ENCODE assay signal across 9 mouse cellular contexts in the genomic region with DNA sequence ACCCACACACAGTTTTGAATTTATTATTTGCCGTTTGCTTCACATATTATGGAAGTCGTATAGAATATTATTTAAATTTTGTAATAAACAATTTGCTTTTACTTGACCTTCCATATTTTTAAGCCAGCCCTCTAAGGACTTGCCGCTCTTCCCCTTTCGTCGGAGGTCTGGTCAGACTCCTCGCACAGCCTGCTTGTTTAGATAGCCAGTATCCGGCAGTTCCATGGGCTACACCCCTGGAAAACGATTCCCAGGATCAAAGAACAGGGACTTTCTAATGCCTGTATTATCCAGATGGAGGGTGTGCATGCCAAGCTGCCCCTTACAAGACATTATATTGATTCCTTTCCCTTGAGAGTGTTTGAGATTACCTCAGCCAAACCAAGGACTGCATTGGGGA.
DNase-seq lines count a peak whose midpoint lies in the region; ATAC-seq lines count a peak whose summit lies in the region.
"Had no signal": no experiment of that assay in that cellular context is flagged by ENCODE, and none has a peak within 500 bp of the region (broad histone marks: within the 10 kb centered on the region; RNA-seq: fewer than 3 reads in every experiment).

No protein-coding gene starts in this region.

- H3K27me3 ChIP-seq in hindbrain, embryonic 10.5 days (ENCODE audit: insufficient read depth, poor library complexity, severe bottlenecking) = no peaks in the 10 kb centered on the region
- H3K27me3 ChIP-seq in hindbrain, embryonic 11.5 days (ENCODE audit: control insufficient read depth, insufficient read depth, low read length) = no peaks in the 10 kb centered on the region
- no peaks in the 10 kb centered on the region for H3K27me3 ChIP-seq in embryonic facial prominence, embryonic 10.5 days (replicated peaks; ENCODE audit: low read depth, poor library complexity, severe bottlenecking)
- H3K27me3 ChIP-seq in hindbrain, embryonic 12.5 days = no peaks in the 10 kb centered on the region
- H3K27me3 ChIP-seq in midbrain, embryonic 11.5 days (ENCODE audit: control insufficient read depth, insufficient read depth, low read length) = no peaks in the 10 kb centered on the region

- no peak overlapping the region for H3K4me2 ChIP-seq in hindbrain, embryonic 11.5 days (replicated peaks; ENCODE audit: low read depth, low read length)
- no peak overlapping the region; the same call in 1 of the 2 replicates for H3K4me2 ChIP-seq in hindbrain, embryonic 12.5 days (replicated peaks)
- H3K4me2 ChIP-seq in midbrain, embryonic 11.5 days = no peak overlapping the region

- peaks cover 37% of the 10 kb centered on the region for H3K4me1 ChIP-seq in hindbrain, embryonic 10.5 days (replicated peaks)
- H3K4me1 ChIP-seq in hindbrain, embryonic 11.5 days (replicated peaks; ENCODE audit: control insufficient read depth, insufficient read depth, low read length) = peaks cover 7% of the 10 kb centered on the region; the same call in 1 of the 2 replicates
- H3K4me1 ChIP-seq in embryonic facial prominence, embryonic 10.5 days = peaks cover 41% of the 10 kb centered on the region
- H3K4me1 ChIP-seq in hindbrain, embryonic 12.5 days = peaks cover 48% of the 10 kb centered on the region
- H3K4me1 ChIP-seq in midbrain, embryonic 11.5 days (ENCODE audit: control insufficient read depth, insufficient read depth, low read length) = peaks cover 20% of the 10 kb centered on the region

- H3K9ac ChIP-seq in hindbrain, embryonic 11.5 days (ENCODE audit: low read depth, low read length) = no peak overlapping the region
- peak overlapping the region; percentile 32; the same call in 1 of the 2 replicates for H3K9ac ChIP-seq in hindbrain, embryonic 12.5 days
- no peak overlapping the region for H3K9ac ChIP-seq in midbrain, embryonic 11.5 days (ENCODE audit: low read length)

- peak overlapping the region; percentile 80 for H3K27ac ChIP-seq in hindbrain, embryonic 10.5 days
- H3K27ac ChIP-seq in hindbrain, embryonic 11.5 days (ENCODE audit: low read depth, low read length) = no peak overlapping the region; the same call in 1 of the 2 replicates
- peak overlapping the region; percentile 75 for H3K27ac ChIP-seq in embryonic facial prominence, embryonic 10.5 days (replicated peaks)
- peak overlapping the region; percentile 60 for H3K27ac ChIP-seq in hindbrain, embryonic 12.5 days
- peak overlapping the region; percentile 22; the same call in 1 of the 2 replicates for H3K27ac ChIP-seq in midbrain, embryonic 11.5 days (ENCODE audit: low read depth, low read length)

- 67% methylated on average over 8 of the region's 8 CpGs for WGBS in hindbrain, embryonic 10.5 days
- 71% methylated on average over 8 of the region's 8 CpGs for WGBS in hindbrain, embryonic 11.5 days
- WGBS in embryonic facial prominence, embryonic 10.5 days = 55% methylated on average over 8 of the region's 8 CpGs
- WGBS in hindbrain, embryonic 12.5 days = 62% methylated on average over 8 of the region's 8 CpGs
- 61% methylated on average over 8 of the region's 8 CpGs for WGBS in midbrain, embryonic 11.5 days

- H3K4me3 ChIP-seq in hindbrain, embryonic 10.5 days = no peak overlapping the region
- H3K4me3 ChIP-seq in hindbrain, embryonic 11.5 days (ENCODE audit: low read depth, low read length) = no peak overlapping the region
- no peak overlapping the region for H3K4me3 ChIP-seq in embryonic facial prominence, embryonic 10.5 days
- no peak overlapping the region for H3K4me3 ChIP-seq in hindbrain, embryonic 12.5 days
- H3K4me3 ChIP-seq in midbrain, embryonic 11.5 days (ENCODE audit: low read depth, low read length) = no peak overlapping the region

- H3K36me3 ChIP-seq in hindbrain, embryonic 10.5 days = no peaks in the 10 kb centered on the region
- H3K36me3 ChIP-seq in hindbrain, embryonic 11.5 days (ENCODE audit: control insufficient read depth, insufficient read depth, low read length) = no peaks in the 10 kb centered on the region
- no peaks in the 10 kb centered on the region for H3K36me3 ChIP-seq in embryonic facial prominence, embryonic 10.5 days (replicated peaks)
- no peaks in the 10 kb centered on the region for H3K36me3 ChIP-seq in hindbrain, embryonic 12.5 days
- no peaks in the 10 kb centered on the region for H3K36me3 ChIP-seq in midbrain, embryonic 11.5 days (ENCODE audit: control insufficient read depth, insufficient read depth, low read length)

- ATAC-seq in hindbrain, embryonic 11.5 days (ENCODE audit: low FRiP score) = no peak
- ATAC-seq in hindbrain, embryonic 12.5 days (ENCODE audit: low FRiP score) = no peak
- 0 out of 2 replicates have a peak, but pooled peaks have one; percentile 4 for ATAC-seq in midbrain, embryonic 11.5 days (ENCODE audit: low FRiP score)

- DNase-seq in hindbrain, embryonic 10.5 days (ENCODE audit: low spot score) = no peak
- no peak for DNase-seq in hindbrain, embryonic 11.5 days (ENCODE audit: low spot score)
- no peak for DNase-seq in embryonic facial prominence, embryonic 10.5 days (ENCODE audit: low spot score)
- DNase-seq in midbrain, embryonic 11.5 days (ENCODE audit: low spot score, missing footprints) = no peak
- no peak for DNase-seq in urinary bladder, adult 18-20 months (ENCODE audit: low spot score in 2 of 2)
- DNase-seq in gastrocnemius, adult 8-10 months (ENCODE audit: low spot score in 2 of 2) = no peak
- DNase-seq in urinary bladder, adult 2 months (ENCODE audit: low spot score) = no peak
- DNase-seq: cerebellum, postnatal 10 days had no signal

- H3K9me3 ChIP-seq in hindbrain, embryonic 10.5 days = no peaks in the 10 kb centered on the region
- H3K9me3 ChIP-seq in hindbrain, embryonic 11.5 days (ENCODE audit: control insufficient read depth, low read length) = no peaks in the 10 kb centered on the region
- H3K9me3 ChIP-seq in embryonic facial prominence, embryonic 10.5 days = no peaks in the 10 kb centered on the region
- no peaks in the 10 kb centered on the region for H3K9me3 ChIP-seq in hindbrain, embryonic 12.5 days (replicated peaks)
- no peaks in the 10 kb centered on the region for H3K9me3 ChIP-seq in midbrain, embryonic 11.5 days (ENCODE audit: control insufficient read depth, low read length)
